Mouse (Mus musculus) brown adipose tissue, adult 24 weeks (tissue): ENCODE measurements around the gene Il17a. TPM values are rescaled to one million over a fixed set of nuclear protein-coding genes. Genes with fewer than 3 reads are reported as not detected.

ENCODE experiments used
- H3K27ac ChIP-seq: fragments of 200-500 bp; replicated peaks from 2 replicates; pipeline ENCODE4 v1.5.1; 2012; ENCODE audit warnings: low read depth, mild to moderate bottlenecking, low read length
- H3K4me1 ChIP-seq: fragments of 200-500 bp; 2 replicates; pipeline ENCODE4 v1.6.1; 2012; ENCODE audit warnings: low read length, mixed read lengths; ENCODE audit not compliant: control insufficient read depth, insufficient read depth, insufficient read length
- H3K4me3 ChIP-seq: fragments of 200-500 bp; 2 replicates; pipeline ENCODE4 v1.5.1; 2012; ENCODE audit warnings: low read depth, mild to moderate bottlenecking, low read length, moderate library complexity; ENCODE audit not compliant: insufficient read depth
- polyA plus RNA-seq: library from polyadenylated mRNA; stranded (reverse); fragments of >200 nt; gene quantifications from 2 replicates; pipeline ENCODE4 v1.2.4, GENCODE M21; 2012; ENCODE audit not compliant: missing spikeins, insufficient read depth, insufficient read length

Il17a gene
- polyA plus RNA-seq: not detected in 2 replicates

DNA sequence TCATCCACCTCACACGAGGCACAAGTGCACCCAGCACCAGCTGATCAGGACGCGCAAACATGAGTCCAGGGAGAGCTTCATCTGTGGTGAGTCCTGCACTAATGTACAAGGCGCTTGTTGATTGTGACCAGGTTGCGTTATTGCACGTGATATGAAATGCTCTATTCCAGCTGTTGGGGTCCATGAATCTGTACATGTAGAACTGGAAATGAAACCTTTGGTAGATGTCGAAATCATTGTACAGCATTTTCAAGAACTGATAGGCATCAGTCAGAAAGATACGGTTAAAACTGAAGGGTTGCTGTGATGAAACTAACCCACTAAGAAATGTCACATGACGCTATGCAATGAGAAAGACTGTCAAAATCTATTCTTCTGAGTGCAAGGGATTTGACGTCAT, at the start of gene Il17a:
TSS of gene Il17a (plus strand) at position 3 of the 400 bp plus-strand sequence.
- Histone ChIP-seq H3K4me1 (no peaks in the 10 kb centered on the region), H3K27ac (no peak within 1 kb of the TSS), H3K4me3 (no peak within 1 kb of the TSS)

DNA sequence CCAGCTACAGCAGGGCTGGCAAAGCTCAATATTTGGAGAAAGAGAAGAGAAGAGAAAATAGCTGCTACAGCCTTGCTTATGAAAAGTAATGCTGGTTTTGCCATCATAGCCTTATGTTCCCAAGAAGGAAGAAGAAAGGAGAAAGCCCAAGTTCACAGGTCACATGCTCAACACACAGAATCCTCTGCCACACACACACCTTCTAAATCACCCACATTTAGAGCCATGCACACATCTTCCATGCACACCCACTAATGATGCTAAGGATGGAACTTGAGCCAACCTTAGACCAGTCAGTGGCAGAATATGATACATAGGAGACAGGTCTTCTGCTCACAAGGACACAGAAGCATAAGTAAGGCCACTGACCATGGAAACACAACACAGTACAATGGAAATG, 47.9 kb upstream of the Il17a start:
- Histone ChIP-seq H3K4me1 (no peaks in the 10 kb centered on the region), H3K27ac (no peak overlapping the region), H3K4me3 (no peak overlapping the region)

DNA sequence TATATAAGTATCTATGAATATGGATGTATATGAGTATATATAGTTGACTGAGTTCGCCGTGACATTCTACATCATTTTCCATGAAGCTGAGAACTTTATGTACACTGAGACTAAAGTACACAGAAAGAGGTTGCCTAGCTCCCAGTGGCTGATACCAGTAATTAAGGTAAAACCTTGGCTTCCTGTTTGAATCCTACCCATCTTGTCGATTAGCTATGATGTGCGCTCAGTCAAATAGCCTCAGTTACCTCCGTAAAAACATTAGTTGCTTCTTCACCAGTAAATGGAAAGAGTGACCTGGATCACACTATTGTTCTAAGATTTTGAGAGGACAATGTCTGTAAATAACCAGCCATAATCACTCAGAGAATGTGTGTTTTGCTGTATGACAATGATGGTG, 47.3 kb upstream of the Il17a start:
- Histone ChIP-seq H3K27ac (no peak overlapping the region), H3K4me3 (no peak overlapping the region)

DNA sequence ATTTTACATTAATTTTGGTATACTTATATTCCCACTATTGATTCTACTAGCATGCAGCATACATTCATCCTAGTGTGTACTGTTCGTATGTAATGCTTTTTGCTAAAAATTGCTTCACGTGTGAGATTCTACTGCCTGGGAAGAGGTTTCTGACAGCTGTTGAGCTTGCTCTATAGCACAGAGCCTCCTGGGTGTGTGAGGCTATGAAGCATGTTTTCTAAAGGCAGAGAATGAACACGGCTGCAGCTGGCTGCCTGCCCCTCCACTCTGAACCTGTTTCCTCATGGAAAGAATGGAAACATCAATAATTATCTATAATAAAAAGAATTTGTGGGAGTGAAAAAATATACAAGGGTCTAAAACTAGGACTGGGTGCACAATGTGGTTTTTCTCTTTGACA, 46.9 kb upstream of the Il17a start:
- Histone ChIP-seq H3K4me1 (no peaks in the 10 kb centered on the region), H3K27ac (no peak overlapping the region)

More for the DNA sequence above, 47.3 kb upstream of the Il17a start:
- H3K4me1 ChIP-seq: no peaks in the 10 kb centered on the region

DNA sequence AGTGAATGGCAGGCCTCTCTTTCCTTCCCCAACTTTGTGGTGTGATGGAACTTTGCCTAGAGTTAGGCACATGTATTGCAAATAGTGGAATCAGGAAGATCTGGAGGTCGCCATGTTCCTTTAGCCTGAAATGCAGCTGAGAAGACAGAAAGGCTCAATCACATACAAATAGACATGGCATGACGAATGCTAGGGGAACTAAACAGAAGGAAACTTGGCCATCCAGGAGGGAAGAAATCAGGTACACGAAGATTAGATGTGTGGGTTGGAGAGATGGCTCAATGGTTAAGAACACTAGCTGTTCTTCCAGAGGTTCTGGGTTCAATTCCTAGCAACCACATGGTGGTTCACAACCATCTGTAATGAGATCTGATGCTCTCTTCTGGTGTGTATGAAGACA, 46.3 kb upstream of the Il17a start:
- no peak overlapping the region for H3K27ac ChIP-seq
- no peaks in the 10 kb centered on the region for H3K4me1 ChIP-seq
- no peak overlapping the region for H3K4me3 ChIP-seq

More for the DNA sequence above, 46.9 kb upstream of the Il17a start:
- no peak overlapping the region for H3K4me3 ChIP-seq

DNA sequence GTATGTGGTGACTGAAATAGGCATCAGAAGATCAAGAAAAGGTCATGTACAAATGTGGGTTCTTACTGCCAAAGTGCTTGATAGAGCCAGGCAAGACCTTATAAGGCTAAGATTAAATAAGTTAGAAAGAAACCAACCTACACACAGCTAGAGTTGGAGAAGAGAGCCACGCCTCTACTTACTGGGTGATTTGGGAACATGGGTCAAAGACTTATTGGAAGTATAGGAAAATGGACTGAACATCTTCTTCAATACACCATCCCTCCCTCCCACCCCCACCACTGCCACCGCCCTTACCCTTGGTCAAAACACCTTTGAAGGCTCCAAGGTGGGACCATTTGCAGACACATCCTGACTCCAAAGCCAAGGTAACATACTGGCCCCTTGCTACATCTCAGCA, 45.3 kb upstream of the Il17a start:
- Histone ChIP-seq H3K4me1 (no peaks in the 10 kb centered on the region), H3K4me3 (no peak overlapping the region), H3K27ac (no peak overlapping the region)

DNA sequence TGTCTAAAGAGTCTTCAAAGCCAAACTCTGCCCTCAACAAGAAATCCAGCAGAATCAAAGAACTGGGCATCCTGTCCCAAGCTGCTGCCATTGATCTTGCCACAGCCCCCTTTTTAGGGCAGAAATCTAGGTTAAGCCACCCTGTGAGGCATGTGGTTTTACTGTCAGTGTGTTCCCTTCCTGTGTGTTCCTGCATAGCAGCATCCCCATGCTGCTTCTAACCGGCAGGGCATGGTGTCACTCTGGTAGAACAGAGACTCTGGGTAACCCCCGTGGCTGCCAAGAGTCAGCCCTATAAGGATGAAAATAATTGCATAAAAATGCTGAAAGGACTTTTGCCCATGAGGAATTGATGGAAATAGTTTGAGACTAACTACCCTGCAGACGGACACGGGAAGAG, 44.8 kb upstream of the Il17a start:
- Histone ChIP-seq H3K4me1 (no peaks in the 10 kb centered on the region), H3K27ac (no peak overlapping the region), H3K4me3 (no peak overlapping the region)

DNA sequence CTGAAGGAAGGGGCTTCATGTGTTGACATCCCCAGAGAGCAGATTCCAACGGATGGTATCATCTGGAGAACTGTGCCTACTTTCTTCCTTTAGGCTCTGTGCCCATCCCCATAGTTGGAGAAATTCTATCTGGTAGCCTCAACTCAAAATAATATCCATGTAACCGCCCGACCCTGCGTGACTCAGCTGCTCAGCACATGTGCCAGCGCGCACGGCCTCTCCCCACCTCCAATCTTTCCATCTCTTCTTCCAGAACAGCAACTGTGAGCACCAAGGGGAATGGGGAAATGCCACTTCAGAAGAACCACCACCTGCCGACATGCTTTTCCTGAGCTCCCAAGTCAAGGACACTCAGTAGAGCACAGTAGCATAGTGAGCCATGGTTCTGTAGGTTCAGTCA, 39.4 kb upstream of the Il17a start:
- Histone ChIP-seq H3K4me3 (no peak overlapping the region), H3K4me1 (no peaks in the 10 kb centered on the region), H3K27ac (no peak overlapping the region)

DNA sequence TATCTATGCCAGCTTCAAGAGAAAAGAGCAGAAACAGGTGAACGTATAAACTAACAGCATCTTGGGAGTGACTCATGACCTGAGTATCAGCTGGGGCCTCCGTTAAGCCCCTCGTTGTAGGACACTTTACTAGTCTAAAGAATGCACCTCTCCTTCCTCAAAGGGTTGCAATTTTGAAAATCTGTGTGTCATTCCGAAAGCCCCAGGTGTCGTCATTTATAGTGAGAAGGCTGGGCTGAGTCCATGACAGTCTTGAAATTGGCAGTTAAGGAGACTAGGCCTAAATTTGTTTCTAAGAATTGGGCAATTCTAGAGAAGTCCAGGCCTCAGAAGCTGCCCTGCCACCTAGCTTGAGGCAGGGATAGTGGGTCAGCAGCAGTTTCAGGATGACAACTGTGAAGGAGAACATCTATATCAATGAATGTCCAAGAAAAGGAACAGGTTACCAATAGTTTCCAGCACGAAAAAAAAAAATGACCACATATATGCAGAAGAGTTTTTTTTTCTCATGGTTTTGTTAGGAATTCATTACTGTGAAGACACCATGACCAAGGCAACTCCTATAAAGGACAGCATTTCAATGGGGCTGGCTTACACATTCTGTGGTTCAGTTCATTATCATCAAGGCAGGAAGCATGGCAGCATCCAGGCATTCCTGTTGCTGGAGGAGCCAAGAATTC, 36.9 kb upstream of the Il17a start:
- Histone ChIP-seq H3K4me1 (no peaks in the 10 kb centered on the region), H3K4me3 (no peak overlapping the region), H3K27ac (no peak overlapping the region)

DNA sequence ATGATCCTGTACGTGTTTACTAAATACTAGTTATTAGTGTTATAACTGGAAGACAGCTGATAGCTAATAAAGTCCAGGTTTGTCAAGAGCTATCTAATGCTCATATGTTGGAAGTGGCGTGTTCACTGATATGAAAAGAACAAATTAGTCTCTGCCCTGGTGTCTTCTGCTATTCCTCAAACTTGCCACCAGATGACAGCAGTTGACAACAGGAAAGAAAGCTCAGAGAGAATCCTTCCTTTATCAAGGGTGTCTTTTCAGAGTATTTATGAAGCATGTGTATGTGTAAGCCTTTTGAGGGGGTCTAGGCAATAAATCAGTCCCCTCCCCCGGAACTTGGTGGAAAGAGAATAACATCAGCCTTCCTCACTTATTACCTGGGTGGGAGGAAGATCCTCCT, 30.7 kb upstream of the Il17a start:
- H3K4me3 ChIP-seq: no peak overlapping the region
- no peak overlapping the region for H3K27ac ChIP-seq
- no peaks in the 10 kb centered on the region for H3K4me1 ChIP-seq

DNA sequence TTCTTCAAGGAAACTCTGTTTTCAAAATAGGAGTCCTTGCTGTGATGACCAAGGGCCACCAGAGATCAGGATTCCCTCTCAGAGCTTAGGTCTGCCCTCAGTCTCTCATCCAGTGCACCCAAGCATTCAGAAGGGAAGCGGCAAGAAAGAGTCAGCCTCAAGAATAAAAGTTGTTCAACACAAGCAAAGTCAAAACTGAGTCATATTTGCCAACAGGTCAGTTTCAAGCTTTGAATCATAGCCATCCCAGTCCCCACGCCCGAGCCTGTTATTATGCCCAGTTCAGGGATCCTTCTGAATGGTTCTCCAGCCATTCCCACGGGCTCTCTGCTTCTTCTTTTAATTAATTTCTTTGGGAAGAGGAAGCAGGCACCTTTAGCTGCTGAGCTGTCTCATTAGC, 5.9 kb downstream of the Il17a start:
- no peaks in the 10 kb centered on the region for H3K4me1 ChIP-seq

DNA sequence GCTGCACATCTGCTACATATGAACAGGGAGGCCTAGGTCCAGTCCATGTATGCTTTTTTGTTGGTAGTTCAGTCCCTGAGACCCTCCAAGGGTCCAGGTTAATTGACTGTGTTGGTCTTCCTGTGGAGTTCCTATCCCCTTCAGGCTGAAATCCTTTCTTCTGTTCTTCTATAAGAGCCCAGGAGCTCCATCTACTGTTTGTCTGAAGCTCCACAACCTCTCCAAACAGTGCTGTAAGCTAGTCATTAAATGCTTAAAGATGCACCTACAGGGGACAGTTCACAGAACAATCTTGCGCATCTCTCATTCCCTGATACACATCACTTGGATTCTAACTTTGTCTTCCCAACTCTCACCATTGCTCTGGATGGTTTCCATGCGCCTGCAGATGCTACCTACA, 7.8 kb downstream of the Il17a start:
- Histone ChIP-seq H3K4me3 (no peak overlapping the region), H3K27ac (no peak overlapping the region), H3K4me1 (no peaks in the 10 kb centered on the region)

More for the DNA sequence above, 5.9 kb downstream of the Il17a start:
- Histone ChIP-seq H3K4me3 (no peak overlapping the region), H3K27ac (no peak overlapping the region)

DNA sequence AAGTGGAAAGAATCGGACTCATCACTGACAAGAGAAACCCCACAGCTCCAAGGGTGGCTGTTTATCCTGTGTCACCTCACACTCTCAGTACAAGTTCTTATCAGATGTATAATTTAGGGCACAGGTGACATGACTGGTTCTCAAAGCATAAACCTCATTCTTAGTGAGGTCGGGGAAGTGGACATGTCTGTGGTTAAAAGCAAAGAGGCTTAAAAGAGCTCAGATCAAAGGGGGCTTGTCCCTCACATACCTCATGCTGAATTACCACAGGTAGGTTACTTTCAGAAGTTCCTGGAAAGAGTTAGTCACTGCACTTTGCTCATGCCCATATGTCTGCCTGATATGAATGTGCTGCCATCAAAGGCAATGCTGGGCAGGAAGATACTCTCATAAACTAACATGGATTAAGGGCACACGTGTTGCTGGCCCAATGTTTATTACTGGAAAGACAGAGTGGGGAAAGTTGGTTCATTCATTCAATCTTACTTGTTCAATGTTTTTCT, 9.8 kb downstream of the Il17a start:
- no peak overlapping the region for H3K27ac ChIP-seq
- no peak overlapping the region for H3K4me3 ChIP-seq

DNA sequence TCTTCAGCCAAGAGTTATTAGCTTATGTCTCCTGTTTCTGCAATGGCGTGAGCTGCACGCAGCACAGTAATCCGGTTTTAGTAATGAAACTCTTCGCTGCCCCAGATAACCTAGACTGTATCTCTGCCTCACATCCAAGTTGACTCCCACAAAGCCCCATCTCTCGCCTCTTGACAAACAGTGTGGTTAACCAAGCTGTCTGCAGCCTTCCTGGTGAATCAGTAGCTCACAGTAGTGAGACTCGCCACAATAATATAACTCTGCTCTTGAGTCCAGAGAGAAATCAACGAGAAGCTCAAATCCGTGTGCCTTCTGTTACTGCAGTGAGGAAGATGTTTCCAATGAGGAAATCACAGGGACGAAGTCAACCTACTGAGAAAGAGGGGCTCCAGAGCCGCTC, 23.7 kb downstream of the Il17a start:
- H3K27ac ChIP-seq: no peak overlapping the region
- no peak overlapping the region for H3K4me3 ChIP-seq
- no peaks in the 10 kb centered on the region for H3K4me1 ChIP-seq

More for the DNA sequence above, 9.8 kb downstream of the Il17a start:
- H3K4me1 ChIP-seq: no peaks in the 10 kb centered on the region

DNA sequence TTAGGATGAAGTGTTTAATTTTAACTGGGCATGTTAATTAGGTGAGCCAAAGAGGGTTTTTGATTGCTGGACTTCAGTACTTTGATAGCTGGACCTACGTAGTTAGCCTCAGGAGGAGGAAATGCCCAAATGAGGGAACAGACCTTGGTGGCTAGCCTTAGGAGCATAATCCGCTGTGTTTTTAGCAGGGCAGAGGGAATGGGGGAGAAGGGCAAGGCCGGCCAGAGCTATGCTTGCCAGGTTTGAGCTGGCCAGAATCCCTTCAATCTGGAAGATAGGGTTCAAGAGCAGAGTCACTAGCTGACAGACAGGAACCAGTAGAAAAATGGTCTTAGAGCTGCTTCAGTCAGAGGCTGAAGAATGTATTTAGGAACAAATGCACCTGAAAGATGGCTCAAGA, 26.9 kb downstream of the Il17a start:
- no peaks in the 10 kb centered on the region for H3K4me1 ChIP-seq
- no peak overlapping the region for H3K27ac ChIP-seq
- H3K4me3 ChIP-seq: no peak overlapping the region

DNA sequence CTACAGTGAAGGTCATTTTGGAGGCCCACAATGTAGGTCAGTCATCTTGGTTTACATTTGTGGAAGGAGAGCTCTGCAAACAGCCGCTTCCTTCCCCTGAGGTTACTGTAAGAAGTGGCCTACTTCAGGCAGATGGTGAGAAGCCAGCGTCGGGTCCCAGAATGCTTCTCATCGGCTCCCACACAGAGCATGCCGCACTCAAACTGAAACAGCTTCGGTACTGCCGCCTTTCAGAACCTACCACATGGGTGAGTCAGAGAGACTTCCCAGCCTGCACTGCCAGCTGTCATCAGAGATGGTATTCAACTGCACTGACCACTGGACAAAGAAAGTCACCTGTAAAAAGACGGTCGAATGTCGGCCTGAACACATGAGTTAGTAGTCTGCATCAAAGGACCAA, 29.1 kb downstream of the Il17a start:
- Histone ChIP-seq H3K4me3 (no peak overlapping the region), H3K27ac (no peak overlapping the region), H3K4me1 (no peaks in the 10 kb centered on the region)
